ENCODE assay signal across 8 mouse cellular contexts in genomic region chr1:89195827-89196712, GRCm38 (mm10).
DNase-seq lines count a peak whose midpoint lies in the region; ATAC-seq lines count a peak whose summit lies in the region.

No protein-coding gene starts in this region.

- H3K9me3 ChIP-seq in hindbrain, embryonic 13.5 days: no peaks in the 10 kb centered on the region
- H3K9me3 ChIP-seq in midbrain, embryonic 10.5 days (replicated peaks): no peaks in the 10 kb centered on the region

- H3K4me1 ChIP-seq in hindbrain, embryonic 13.5 days (replicated peaks): no peaks in the 10 kb centered on the region
- H3K4me1 ChIP-seq in midbrain, embryonic 10.5 days: peaks cover 7% of the 10 kb centered on the region

- no peak overlapping the region for H3K9ac ChIP-seq in hindbrain, embryonic 13.5 days

- ATAC-seq in hindbrain, embryonic 13.5 days (ENCODE audit: low FRiP score): peak; percentile 86

- H3K36me3 ChIP-seq in hindbrain, embryonic 13.5 days: no peaks in the 10 kb centered on the region
- no peaks in the 10 kb centered on the region for H3K36me3 ChIP-seq in midbrain, embryonic 10.5 days

- H3K4me3 ChIP-seq in hindbrain, embryonic 13.5 days: no peak overlapping the region
- H3K4me3 ChIP-seq in midbrain, embryonic 10.5 days: no peak overlapping the region

- H3K27ac ChIP-seq in hindbrain, embryonic 13.5 days: no peak overlapping the region
- H3K27ac ChIP-seq in midbrain, embryonic 10.5 days (replicated peaks): no peak overlapping the region

- H3K27me3 ChIP-seq in hindbrain, embryonic 13.5 days: no peaks in the 10 kb centered on the region
- H3K27me3 ChIP-seq in midbrain, embryonic 10.5 days (ENCODE audit: low read depth, poor library complexity, severe bottlenecking): no peaks in the 10 kb centered on the region

- DNase-seq in T-cell, adult 2 months (ENCODE audit: low spot score): peak; percentile 15
- DNase-seq in cerebellum, adult 9-10 months: peak; percentile 80
- DNase-seq in frontal cortex, postnatal 10 days (ENCODE audit: low spot score in 2 of 2): peak; percentile 52 to 79
- DNase-seq in layer of hippocampus, postnatal 10 days (ENCODE audit: low spot score in 2 of 2): peak; percentile 85 to 88
- DNase-seq in midbrain, embryonic 10.5 days (ENCODE audit: low spot score): peak; percentile 82
- peak; percentile 85 for DNase-seq in right cerebral cortex, postnatal 4 days
- DNase-seq in B cell, adult 2 months: no peak

- WGBS in hindbrain, embryonic 13.5 days: 49% methylated on average over 12 of the region's 12 CpGs
- 51% methylated on average over 12 of the region's 12 CpGs for WGBS in midbrain, embryonic 10.5 days

- H3K4me2 ChIP-seq in hindbrain, embryonic 13.5 days: no peak overlapping the region

Comparison
In these comparisons a context has a peak if more than half of its experiments do, and no peak if none do; other contexts are left out.
1. DNase-seq: peak in T-cell, adult 2 months (single experiment), cerebellum, adult 9-10 months (single experiment), frontal cortex, postnatal 10 days (2 of 2), layer of hippocampus, postnatal 10 days (2 of 2), midbrain, embryonic 10.5 days (single experiment) and right cerebral cortex, postnatal 4 days (single experiment); none in B cell, adult 2 months (0 of 2).